Mouse (Mus musculus) large intestine, adult 2 months (tissue): Measurements from ENCODE around the gene Pkn2. TPM values are rescaled to one million over a fixed set of nuclear protein-coding genes. Genes with fewer than 3 reads are reported as not detected.

Experiments used
- DNase-seq: peaks from one replicate; pipeline ENCODE4 v3.0.0-alpha.2; 2012; ENCODE audit warnings: low read depth, low spot score
- WGBS: fragments of 180-500 bp; shearing (Covaris S2); methylation state at CpG from one replicate; pipeline ENCODE4 v1.1.7; 2018; 5-methylcytosine and 5-hydroxymethylcytosine counted together
- polyA plus RNA-seq: library from polyadenylated mRNA; depleted of rRNA; stranded (reverse); fragments of >200 nt; gene quantifications from 2 replicates; pipeline ENCODE4 v1.2.3, GENCODE M21; 2012; rRNA removed

The Pkn2 gene
- 9.3 and 21.9 TPM in 2 replicates for polyA plus RNA-seq

DNA sequence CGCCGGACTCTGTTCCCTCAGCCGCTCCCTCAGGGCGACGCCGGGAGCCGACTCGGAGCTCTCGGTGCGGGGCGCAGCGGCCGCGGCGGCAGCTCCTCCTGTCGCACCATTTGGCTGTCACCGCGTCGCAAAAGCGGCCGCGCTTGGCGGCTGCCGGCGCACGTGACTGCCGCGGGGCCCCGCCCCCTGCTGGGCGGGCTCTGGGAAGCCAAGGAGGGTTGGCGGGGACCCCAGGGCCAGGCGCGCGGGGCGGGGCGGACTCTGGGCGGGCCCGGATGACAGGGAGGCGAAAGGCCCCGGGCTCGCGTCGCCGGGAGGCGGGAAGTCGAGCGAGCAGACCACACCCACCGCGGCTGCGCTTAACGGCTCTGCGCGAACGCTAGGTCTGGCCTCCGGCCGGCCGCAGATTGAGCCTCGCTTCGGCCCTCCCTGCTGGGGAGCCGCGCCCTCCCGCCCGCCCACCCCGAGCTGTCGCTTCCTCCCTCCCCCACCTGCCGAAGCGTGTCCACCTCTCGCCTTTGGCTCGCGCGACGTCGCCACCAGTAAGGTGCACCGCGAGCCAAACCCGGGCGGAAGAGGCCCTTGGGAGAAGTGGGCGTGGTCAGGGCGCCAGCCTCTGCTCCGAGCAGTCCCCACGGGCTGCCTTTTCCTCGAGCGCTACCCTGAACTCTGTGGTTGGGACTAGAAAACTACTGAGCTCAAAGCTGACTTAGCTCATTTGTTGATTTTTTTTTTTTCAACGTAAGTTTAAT lies at the start of gene Pkn2:
TSS of gene Pkn2 (minus strand) at position 133 of the 752 bp plus-strand sequence.
- DNase-seq: peak; percentile 90
- under 1% methylated on average over 81 of the region's 84 CpGs for WGBS

- 48% methylated on average over 2 of the region's 2 CpGs for WGBS
- no peak for DNase-seq
Observed at GRCm38 (mm10) chr3:142929906-142930305, 48.1 kb upstream of the Pkn2 start.

GRCm38 (mm10) chr3:142927311-142927710 lies 45.5 kb upstream of the Pkn2 start:
- DNase-seq: no peak
- 89% methylated on average over 3 of the region's 3 CpGs for WGBS

DNA sequence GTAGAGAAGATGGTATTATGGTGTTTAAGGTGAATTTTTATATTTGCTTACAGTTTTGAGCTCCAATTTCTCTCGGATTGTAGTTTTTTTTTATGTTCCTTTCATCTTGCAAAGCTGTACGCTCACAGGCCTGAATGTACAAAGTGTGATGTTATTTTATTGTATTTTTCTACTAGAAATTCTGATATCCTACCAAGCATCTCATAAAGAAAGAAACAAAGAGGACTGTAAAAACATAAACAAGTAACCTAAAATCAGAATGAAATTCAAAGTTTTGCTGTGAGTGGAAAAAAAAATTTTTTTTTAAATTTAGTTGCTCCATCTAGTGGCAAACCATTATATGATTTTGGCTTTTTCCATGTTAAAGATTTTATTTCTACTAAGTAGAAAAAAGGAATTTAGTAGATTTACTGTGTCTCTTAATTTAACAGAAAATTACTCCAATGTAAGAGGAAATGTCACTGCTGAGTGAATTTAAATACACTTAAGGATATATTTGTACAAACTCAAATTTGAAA lies 43.1 kb upstream of the Pkn2 start:
- 57% methylated on average over 2 of the region's 2 CpGs for WGBS
- no peak for DNase-seq

DNA sequence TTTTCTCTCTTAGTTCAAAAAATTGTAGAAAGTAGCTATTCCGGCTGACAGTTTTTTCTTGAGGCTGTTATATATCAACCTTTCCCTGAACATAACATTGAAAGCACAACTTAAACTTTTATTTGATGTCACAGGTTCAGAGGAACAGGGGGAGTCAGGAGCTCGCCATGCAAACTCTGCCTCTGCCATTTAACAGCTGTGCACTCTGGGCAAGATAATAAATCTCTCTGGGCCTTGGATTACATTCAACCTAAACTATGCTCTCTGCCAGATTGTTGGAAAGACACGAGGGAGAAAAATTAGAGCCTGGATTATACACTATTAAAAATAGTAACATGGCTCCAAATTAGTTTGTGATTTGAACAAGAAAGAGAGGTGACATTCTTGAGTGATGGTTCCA lies 37.3 kb upstream of the Pkn2 start:
- WGBS: 42% methylated on average over 3 of the region's 3 CpGs
- no peak for DNase-seq

DNA sequence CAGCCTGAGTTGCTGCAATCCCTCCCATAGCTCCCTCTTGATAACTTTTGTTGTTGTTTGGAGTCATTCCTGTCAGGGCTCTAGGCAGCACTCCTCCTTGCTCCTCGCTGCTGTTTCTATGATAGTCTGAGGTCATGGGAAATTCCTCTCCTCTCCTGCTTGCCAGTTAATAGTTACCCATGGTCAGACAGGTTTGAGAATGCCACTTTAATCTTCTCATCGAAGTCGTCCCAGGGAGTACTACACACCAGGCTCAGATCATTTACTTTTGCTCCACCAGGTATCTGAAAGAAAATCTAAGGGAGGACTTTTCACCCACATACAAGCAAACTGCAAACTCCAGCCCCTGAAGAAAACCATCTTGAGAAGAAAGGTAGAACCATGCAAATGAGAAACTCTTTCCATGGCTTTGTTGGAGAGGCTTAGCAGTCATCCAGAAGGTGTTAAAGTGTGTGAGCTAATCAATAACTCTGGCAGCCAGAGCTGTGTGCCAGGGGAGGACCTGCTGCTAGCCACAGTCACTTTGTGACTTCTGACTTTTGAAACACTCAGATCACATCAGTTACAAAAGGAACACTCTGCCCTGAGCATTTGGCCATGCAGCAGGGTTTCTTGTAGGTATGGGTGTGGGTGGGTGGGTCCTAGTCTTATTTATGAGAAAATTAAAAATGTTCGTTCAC lies 36.1 kb upstream of the Pkn2 start:
- DNase-seq: no peak

DNA sequence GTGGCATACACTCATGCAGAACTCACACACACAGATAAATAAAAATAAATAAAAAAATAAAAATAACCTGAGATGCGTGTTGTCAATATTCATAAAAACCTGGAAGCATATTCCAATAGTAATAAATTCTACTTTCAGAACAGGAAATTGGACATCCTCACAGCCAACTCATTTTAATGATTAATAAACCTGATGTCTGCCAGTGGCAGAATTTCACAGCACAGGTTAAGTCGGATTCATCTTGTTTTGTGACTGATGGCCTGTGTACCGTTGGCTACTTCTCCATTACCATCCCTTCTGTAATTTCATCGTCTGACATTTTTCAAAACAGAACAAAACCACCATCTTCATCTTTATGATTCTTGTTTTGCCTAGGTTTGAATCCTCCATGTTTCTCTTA lies 35.4 kb upstream of the Pkn2 start:
- WGBS: 56% methylated on average over 4 of the region's 4 CpGs
- no peak for DNase-seq

More for the DNA sequence above, 36.1 kb upstream of the Pkn2 start:
- 28% methylated on average over 4 of the region's 4 CpGs for WGBS

DNA sequence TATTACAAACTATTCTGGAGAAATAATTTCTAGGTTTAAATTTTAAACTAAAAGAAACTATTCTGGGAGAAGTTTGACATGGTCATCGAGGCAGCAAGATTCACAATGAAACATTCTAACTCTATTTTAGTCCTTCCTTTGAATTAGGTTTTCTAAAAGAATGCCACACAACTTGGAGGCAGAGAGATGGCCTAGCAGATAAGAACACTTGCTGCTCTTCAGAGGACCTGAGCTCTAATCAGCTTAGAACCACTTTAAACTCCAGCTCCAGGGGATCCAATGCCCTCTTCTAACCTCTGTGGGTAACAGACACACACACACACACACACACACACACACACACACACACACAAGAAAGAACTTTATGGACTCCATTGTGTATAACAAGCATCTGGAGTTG lies 31.5 kb upstream of the Pkn2 start:
- 76% methylated on average over 1 of the region's 1 CpGs for WGBS
- no peak for DNase-seq

- 89% methylated on average over 2 of the region's 2 CpGs for WGBS
- no peak for DNase-seq
Observed at GRCm38 (mm10) chr3:142899683-142900082, 17.9 kb upstream of the Pkn2 start.

DNA sequence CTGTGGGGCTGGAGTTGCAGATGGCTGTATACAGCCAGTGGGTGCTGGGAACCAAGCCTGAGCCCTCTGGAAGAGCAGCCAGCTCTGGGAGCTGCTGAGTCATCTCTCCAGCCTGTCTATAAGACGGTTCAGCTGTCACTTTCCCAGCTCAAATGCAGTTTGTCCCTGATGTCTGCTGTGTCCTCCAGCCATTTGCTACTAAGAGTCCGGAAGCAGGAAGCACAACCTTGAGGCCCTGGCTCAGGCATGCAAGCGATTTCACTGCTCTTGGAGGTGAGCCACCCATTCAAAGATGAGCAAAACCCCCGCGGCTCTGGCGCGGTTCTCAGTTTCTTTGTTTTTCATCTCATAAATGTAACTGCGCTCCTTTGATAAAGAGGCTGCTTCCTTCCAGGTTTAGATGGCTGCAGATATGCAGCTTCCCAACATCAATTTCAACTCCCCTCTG lies 17.2 kb upstream of the Pkn2 start:
- no peak for DNase-seq
- 51% methylated on average over 8 of the region's 8 CpGs for WGBS

DNA sequence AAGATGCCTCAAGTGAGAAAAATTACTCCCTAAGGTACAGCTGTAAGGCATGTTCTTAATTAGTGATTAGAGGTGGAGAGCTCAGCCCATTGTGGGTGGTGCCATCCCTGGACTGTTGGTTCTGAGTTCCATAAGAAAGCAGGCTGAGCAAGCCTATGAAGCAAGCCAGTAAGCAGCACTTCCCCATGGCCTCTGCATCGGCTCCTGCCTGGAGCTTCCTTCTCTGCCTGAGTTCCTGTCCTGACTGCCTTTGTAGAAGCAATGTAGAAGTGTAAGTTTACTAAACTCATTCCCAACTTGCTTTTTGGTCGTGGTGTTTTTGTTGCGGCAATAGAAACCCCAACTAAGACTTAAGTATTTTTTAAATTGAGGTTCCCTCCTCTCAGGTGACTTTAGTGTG lies 8.6 kb upstream of the Pkn2 start:
- no peak for DNase-seq
- 82% methylated on average over 3 of the region's 3 CpGs for WGBS

DNA sequence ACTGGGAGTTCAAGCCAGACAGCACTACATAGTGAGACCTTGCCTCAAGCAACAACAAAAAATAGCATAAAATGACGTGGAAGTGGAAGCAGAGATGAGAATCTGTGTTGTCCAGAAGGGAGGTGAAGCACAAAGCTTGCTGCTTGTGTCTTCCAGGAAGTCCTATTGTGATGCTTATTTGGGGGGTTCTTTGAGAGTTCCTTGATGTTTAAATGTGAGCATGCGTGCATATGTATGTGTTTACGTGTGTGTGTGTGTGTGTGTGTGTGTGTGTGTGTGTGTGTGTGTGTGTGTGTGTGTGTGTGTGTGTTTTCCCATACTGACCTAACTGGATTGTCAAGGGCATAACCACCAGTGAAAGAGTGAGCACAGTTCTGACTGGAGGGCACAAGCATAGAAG lies 5.2 kb upstream of the Pkn2 start:
- WGBS: 88% methylated on average over 3 of the region's 3 CpGs
- DNase-seq: no peak

DNA sequence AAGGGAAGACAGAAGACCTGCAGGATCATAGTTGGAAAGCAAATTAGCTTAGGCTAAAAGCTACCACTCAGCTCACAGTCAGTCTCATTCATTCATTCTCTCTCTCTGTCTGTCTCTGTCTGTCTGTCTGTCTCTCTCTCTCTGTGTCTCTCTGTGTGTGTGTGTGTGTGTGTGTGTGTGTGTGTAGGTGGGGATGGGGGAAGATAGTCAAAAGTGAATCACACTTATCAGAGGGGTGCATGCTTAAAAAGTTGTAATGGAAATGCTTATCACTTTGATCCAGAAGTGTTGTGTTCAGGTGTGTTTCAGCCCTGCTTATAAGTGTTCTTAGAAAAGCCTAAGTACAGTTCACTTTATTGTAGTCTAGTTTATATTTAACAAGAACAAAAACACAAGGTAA lies 2.8 kb upstream of the Pkn2 start:
- DNase-seq: no peak

DNA sequence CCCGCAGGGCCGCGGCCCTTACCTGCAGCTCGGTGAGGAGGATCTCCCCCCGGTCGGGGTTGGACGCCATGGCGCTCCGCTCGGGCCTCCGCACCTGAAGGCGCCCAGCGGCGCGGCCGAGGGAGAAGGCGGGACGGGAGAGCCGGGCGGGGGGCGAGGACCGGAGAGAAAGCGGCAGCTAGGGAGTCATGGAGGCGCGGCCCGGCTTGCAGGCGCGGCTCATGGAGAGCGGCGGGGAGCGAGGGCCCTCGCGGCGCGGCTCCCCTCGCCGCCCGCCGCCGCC lies 274 bp downstream of the Pkn2 start:
- DNase-seq: no peak
- 1% methylated on average over 39 of the region's 40 CpGs for WGBS

GRCm38 (mm10) chr3:142880790-142881588 lies 815 bp downstream of the Pkn2 start:
- under 1% methylated on average over 72 of the region's 72 CpGs for WGBS
- no peak for DNase-seq

DNA sequence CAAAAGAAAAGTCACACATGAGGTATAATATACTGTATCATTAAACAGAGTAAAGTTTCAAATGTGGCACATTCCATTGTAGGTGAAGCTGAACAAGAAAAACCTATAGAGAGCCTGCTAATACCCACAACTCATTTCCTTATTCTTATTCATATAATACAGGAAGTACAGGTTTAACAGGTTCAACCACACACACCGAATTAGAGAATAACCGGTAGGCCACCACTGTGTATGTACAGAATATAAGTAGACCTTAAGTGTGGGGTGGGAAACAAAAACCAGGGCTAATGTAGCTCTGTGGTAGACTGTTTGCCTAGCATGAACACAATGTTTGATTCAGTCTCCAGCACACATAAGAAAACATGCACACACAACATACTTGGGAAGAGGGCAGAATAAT lies 18.6 kb downstream of the Pkn2 start:
- no peak for DNase-seq
- WGBS: 34% methylated on average over 2 of the region's 2 CpGs

DNA sequence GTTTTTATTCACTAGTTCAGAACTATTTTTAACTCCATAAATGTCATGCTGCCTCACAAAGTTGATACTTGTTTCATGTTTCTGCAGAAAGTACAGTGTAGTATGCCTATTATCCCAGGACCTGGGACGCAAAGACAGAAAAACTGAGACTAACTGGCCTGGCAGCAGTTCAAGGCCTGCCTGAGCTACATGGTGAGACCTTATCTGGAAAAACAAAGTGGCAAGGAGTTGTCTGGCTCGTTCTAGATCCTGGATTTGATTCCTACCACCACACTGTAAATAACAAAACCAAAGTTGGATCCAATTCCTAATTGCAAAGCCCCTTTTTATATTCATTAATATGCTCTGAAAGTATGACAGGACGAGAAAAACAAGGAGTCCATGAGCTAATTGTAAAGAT lies 25.0 kb downstream of the Pkn2 start:
- no peak for DNase-seq
- WGBS: 33% methylated on average over 3 of the region's 3 CpGs

GRCm38 (mm10) chr3:142855961-142856472 lies 25.8 kb downstream of the Pkn2 start:
- 26% methylated on average over 4 of the region's 4 CpGs for WGBS
- no peak for DNase-seq

GRCm38 (mm10) chr3:142852911-142853310 lies 28.9 kb downstream of the Pkn2 start:
- 80% methylated on average over 3 of the region's 3 CpGs for WGBS
- no peak for DNase-seq

GRCm38 (mm10) chr3:142851631-142852030 lies 30.2 kb downstream of the Pkn2 start:
- DNase-seq: no peak
- WGBS: 51% methylated on average over 3 of the region's 3 CpGs
